Mouse (Mus musculus): Measurements from ENCODE around the gene Lrch3. TPM values are rescaled to one million over a fixed set of nuclear protein-coding genes. Genes with fewer than 3 reads are reported as not detected.

Gene Lrch3
- polyA plus RNA-seq, 1 experiment from 2014 or later = 53.0 TPM

- ATAC-seq = no peak
- no peak overlapping the region for H3K4me3 ChIP-seq (replicated peaks)
- H3K4me2 ChIP-seq (replicated peaks) = no peak overlapping the region
- H3K9ac ChIP-seq (replicated peaks) = no peak overlapping the region
- H3K36me3 ChIP-seq = 0 out of 2 replicates have a peak, but pooled peaks cover 4% of the 10 kb centered on the region
- no peaks in the 10 kb centered on the region for H3K27me3 ChIP-seq
- H3K27ac ChIP-seq = no peak overlapping the region
- no peaks in the 10 kb centered on the region for H3K9me3 ChIP-seq
- H3K4me1 ChIP-seq (replicated peaks) = no peaks in the 10 kb centered on the region; the same call in 1 of the 2 replicates
Observed at GRCm38 (mm10) chr16:32949281-32949680, 35.4 kb downstream of the Lrch3 start.

GRCm38 (mm10) chr16:32951074-32951473 is 37.2 kb downstream of the Lrch3 start:
- H3K4me3 ChIP-seq (replicated peaks) = no peak overlapping the region
- peaks cover 13% of the 10 kb centered on the region for H3K36me3 ChIP-seq
- no peak for ATAC-seq
- no peak overlapping the region for H3K27ac ChIP-seq
- no peak overlapping the region for H3K9ac ChIP-seq (replicated peaks)
- no peaks in the 10 kb centered on the region for H3K9me3 ChIP-seq
- 90% methylated on average over 2 of the region's 2 CpGs for WGBS
- H3K4me2 ChIP-seq (replicated peaks) = no peak overlapping the region
- no peaks in the 10 kb centered on the region; the same call in 1 of the 2 replicates for H3K4me1 ChIP-seq (replicated peaks)
- H3K27me3 ChIP-seq = no peaks in the 10 kb centered on the region

- Histone ChIP-seq H3K4me3 (replicated peaks) (no peak overlapping the region), H3K9me3 (no peaks in the 10 kb centered on the region), H3K4me2 (replicated peaks) (no peak overlapping the region), H3K4me1 (replicated peaks) (no peaks in the 10 kb centered on the region), H3K27ac (no peak overlapping the region), H3K36me3 (peaks cover 21% of the 10 kb centered on the region), H3K9ac (replicated peaks) (no peak overlapping the region), H3K27me3 (no peaks in the 10 kb centered on the region)
- no peak for ATAC-seq
- WGBS = 82% methylated on average over 5 of the region's 5 CpGs
Observed at GRCm38 (mm10) chr16:32953806-32954205, 39.9 kb downstream of the Lrch3 start.

GRCm38 (mm10) chr16:32954304-32954703 is 40.4 kb downstream of the Lrch3 start:
- Histone ChIP-seq H3K9me3 (no peaks in the 10 kb centered on the region), H3K4me2 (replicated peaks) (no peak overlapping the region), H3K27me3 (no peaks in the 10 kb centered on the region), H3K36me3 (peaks cover 23% of the 10 kb centered on the region), H3K4me1 (replicated peaks) (no peaks in the 10 kb centered on the region), H3K9ac (replicated peaks) (no peak overlapping the region), H3K4me3 (replicated peaks) (no peak overlapping the region), H3K27ac (peak overlapping the region; percentile 44; the same call in 1 of the 2 replicates)
- WGBS = 72% methylated on average over 5 of the region's 6 CpGs
- ATAC-seq = 0 out of 2 replicates have a peak, but pooled peaks have one; percentile 11

- Histone ChIP-seq H3K9me3 (no peaks in the 10 kb centered on the region), H3K4me1 (replicated peaks) (no peaks in the 10 kb centered on the region), H3K4me3 (replicated peaks) (no peak overlapping the region), H3K36me3 (peaks cover 43% of the 10 kb centered on the region), H3K4me2 (replicated peaks) (no peak overlapping the region), H3K27me3 (no peaks in the 10 kb centered on the region), H3K9ac (replicated peaks) (no peak overlapping the region), H3K27ac (no peak overlapping the region)
- 74% methylated on average over 5 of the region's 5 CpGs for WGBS
- no peak for ATAC-seq
Observed at GRCm38 (mm10) chr16:32956889-32957288, 43.0 kb downstream of the Lrch3 start.

GRCm38 (mm10) chr16:32972535-32972934 is 58.6 kb downstream of the Lrch3 start:
- Histone ChIP-seq H3K9ac (replicated peaks) (no peak overlapping the region), H3K27ac (no peak overlapping the region), H3K4me3 (replicated peaks) (no peak overlapping the region), H3K9me3 (no peaks in the 10 kb centered on the region), H3K4me1 (replicated peaks) (no peaks in the 10 kb centered on the region), H3K4me2 (replicated peaks) (no peak overlapping the region), H3K36me3 (peaks cover 41% of the 10 kb centered on the region), H3K27me3 (no peaks in the 10 kb centered on the region)
- no peak for ATAC-seq
- 79% methylated on average over 5 of the region's 5 CpGs for WGBS

GRCm38 (mm10) chr16:32973047-32973446 is 59.1 kb downstream of the Lrch3 start:
- H3K36me3 ChIP-seq = peaks cover 42% of the 10 kb centered on the region
- H3K4me3 ChIP-seq (replicated peaks) = no peak overlapping the region
- H3K4me1 ChIP-seq (replicated peaks) = no peaks in the 10 kb centered on the region
- H3K27ac ChIP-seq = no peak overlapping the region
- H3K4me2 ChIP-seq (replicated peaks) = no peak overlapping the region
- H3K9me3 ChIP-seq = no peaks in the 10 kb centered on the region
- H3K9ac ChIP-seq (replicated peaks) = no peak overlapping the region
- WGBS = 88% methylated on average over 2 of the region's 2 CpGs
- ATAC-seq = no peak
- H3K27me3 ChIP-seq = no peaks in the 10 kb centered on the region

- Histone ChIP-seq H3K4me3 (replicated peaks) (no peak overlapping the region), H3K9ac (replicated peaks) (no peak overlapping the region), H3K27ac (no peak overlapping the region), H3K27me3 (no peaks in the 10 kb centered on the region), H3K4me2 (replicated peaks) (no peak overlapping the region), H3K4me1 (replicated peaks) (no peaks in the 10 kb centered on the region), H3K36me3 (peaks cover 49% of the 10 kb centered on the region), H3K9me3 (no peaks in the 10 kb centered on the region)
- ATAC-seq = no peak
- WGBS = 77% methylated on average over 1 of the region's 1 CpGs
Observed at GRCm38 (mm10) chr16:32980227-32980626, 66.3 kb downstream of the Lrch3 start.

GRCm38 (mm10) chr16:32981405-32981804 is 67.5 kb downstream of the Lrch3 start:
- WGBS = 91% methylated on average over 4 of the region's 4 CpGs
- Histone ChIP-seq H3K9ac (replicated peaks) (no peak overlapping the region), H3K36me3 (peaks cover 42% of the 10 kb centered on the region), H3K27ac (no peak overlapping the region), H3K4me3 (replicated peaks) (no peak overlapping the region), H3K27me3 (no peaks in the 10 kb centered on the region), H3K4me1 (replicated peaks) (no peaks in the 10 kb centered on the region), H3K9me3 (no peaks in the 10 kb centered on the region), H3K4me2 (replicated peaks) (no peak overlapping the region)
- ATAC-seq = no peak

- no peak overlapping the region for H3K4me3 ChIP-seq (replicated peaks)
- no peak overlapping the region for H3K27ac ChIP-seq
- no peak overlapping the region for H3K4me2 ChIP-seq (replicated peaks)
- H3K36me3 ChIP-seq = peaks cover 52% of the 10 kb centered on the region
- WGBS = 96% methylated on average over 2 of the region's 2 CpGs
- no peak for ATAC-seq
- no peaks in the 10 kb centered on the region for H3K9me3 ChIP-seq
- no peaks in the 10 kb centered on the region for H3K4me1 ChIP-seq (replicated peaks)
- H3K9ac ChIP-seq (replicated peaks) = no peak overlapping the region
- H3K27me3 ChIP-seq = no peaks in the 10 kb centered on the region
Observed at GRCm38 (mm10) chr16:32984631-32985030, 70.7 kb downstream of the Lrch3 start.

GRCm38 (mm10) chr16:32992158-32992557 is 78.3 kb downstream of the Lrch3 start:
- H3K27me3 ChIP-seq = no peaks in the 10 kb centered on the region
- no peak overlapping the region for H3K4me3 ChIP-seq (replicated peaks)
- H3K4me1 ChIP-seq (replicated peaks) = no peaks in the 10 kb centered on the region
- no peaks in the 10 kb centered on the region for H3K9me3 ChIP-seq
- H3K4me2 ChIP-seq (replicated peaks) = no peak overlapping the region
- no peak overlapping the region for H3K27ac ChIP-seq
- peaks cover 65% of the 10 kb centered on the region for H3K36me3 ChIP-seq
- no peak overlapping the region for H3K9ac ChIP-seq (replicated peaks)
- ATAC-seq = no peak
- WGBS = 92% methylated on average over 5 of the region's 5 CpGs

- WGBS = 51% methylated on average over 9 of the region's 9 CpGs
- Histone ChIP-seq H3K4me3 (replicated peaks) (no peak overlapping the region), H3K4me1 (replicated peaks) (no peaks in the 10 kb centered on the region), H3K27me3 (no peaks in the 10 kb centered on the region), H3K9ac (replicated peaks) (no peak overlapping the region), H3K27ac (no peak overlapping the region), H3K4me2 (replicated peaks) (no peak overlapping the region), H3K36me3 (peaks cover 65% of the 10 kb centered on the region), H3K9me3 (no peaks in the 10 kb centered on the region)
- no peak for ATAC-seq
Observed at GRCm38 (mm10) chr16:33005216-33005615, 91.3 kb downstream of the Lrch3 start.

GRCm38 (mm10) chr16:33006888-33007287 is 93.0 kb downstream of the Lrch3 start:
- 91% methylated on average over 7 of the region's 7 CpGs for WGBS
- no peak for ATAC-seq
- peaks cover 58% of the 10 kb centered on the region for H3K36me3 ChIP-seq
- no peaks in the 10 kb centered on the region for H3K27me3 ChIP-seq
- no peak overlapping the region for H3K4me2 ChIP-seq (replicated peaks)
- H3K9ac ChIP-seq (replicated peaks) = no peak overlapping the region
- H3K4me1 ChIP-seq (replicated peaks) = no peaks in the 10 kb centered on the region
- no peak overlapping the region for H3K27ac ChIP-seq
- H3K9me3 ChIP-seq = no peaks in the 10 kb centered on the region
- no peak overlapping the region for H3K4me3 ChIP-seq (replicated peaks)

All from midbrain, embryonic 13.5 days (tissue).